Mouse (Mus musculus): Measurements from ENCODE around the gene Usp30. TPM values are rescaled to one million over a fixed set of nuclear protein-coding genes. Genes with fewer than 3 reads are reported as not detected.

Usp30 gene
- 36.6 and 38.1 TPM in 2 replicates for polyA plus RNA-seq (2012; rRNA removed)

DNA sequence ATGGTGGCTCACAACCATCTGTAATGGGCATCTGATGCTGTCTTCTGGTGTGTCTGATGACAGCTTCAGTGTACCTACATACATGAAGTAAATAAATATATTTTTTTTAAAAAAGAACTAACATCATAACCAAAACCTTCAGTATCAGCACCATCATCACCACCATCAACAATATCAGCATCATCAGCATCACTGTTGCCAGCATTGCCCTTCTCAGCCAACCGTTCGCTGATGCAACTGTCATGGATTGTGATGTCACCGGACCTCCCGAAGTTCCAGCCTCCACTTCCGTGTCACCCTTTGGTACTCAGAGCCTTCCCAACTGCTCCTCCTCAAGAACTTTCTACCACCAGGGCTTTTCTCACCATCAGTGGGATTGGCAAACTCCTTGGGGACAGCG lies at the start of gene Usp30:
TSS of gene Usp30 (plus strand) at position 301 of the 400 bp plus-strand sequence.
- Histone ChIP-seq H3K27ac (ENCODE audit: insufficient read depth, low read length) (no peak within 1 kb of the TSS), H3K4me3 (ENCODE audit: insufficient read depth, low read length) (no peak within 1 kb of the TSS), H3K4me1 (ENCODE audit: control insufficient read depth, insufficient read depth, low read length) (no peaks in the 10 kb centered on the region)
- TF ChIP-seq CTCF (IDR thresholded peaks at IDR 0.05; ENCODE audit: extremely low read depth, insufficient read depth, low read length) (no peak), POLR2A (IDR thresholded peaks at IDR 0.05; ENCODE audit: extremely low read depth, insufficient read depth, low read length) (no peak)

DNA sequence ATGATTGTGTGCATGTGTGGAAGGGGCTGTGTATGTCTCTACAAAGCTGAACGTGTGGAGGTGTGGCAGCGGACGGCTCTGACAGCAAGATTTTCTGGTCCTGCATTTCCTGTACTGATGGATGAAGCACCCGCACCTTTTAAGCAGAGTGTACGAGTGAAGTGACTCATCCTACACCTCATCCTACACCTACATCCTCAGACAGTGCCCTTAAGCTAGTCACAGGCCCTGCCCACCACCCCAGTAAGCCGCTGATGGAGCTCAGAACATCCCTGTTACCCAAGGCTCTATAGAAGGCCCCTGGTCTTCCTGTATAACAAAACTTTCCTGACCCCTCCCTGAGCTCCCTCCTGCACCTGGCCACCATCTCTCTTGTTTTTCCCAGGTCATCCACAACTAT lies 40.9 kb upstream of the Usp30 start:
- Histone ChIP-seq H3K27ac (ENCODE audit: insufficient read depth, low read length) (no peak overlapping the region), H3K4me1 (ENCODE audit: control insufficient read depth, insufficient read depth, low read length) (0 out of 2 replicates have a peak, but pooled peaks cover 1% of the 10 kb centered on the region)
- TF ChIP-seq CTCF (IDR thresholded peaks at IDR 0.05; ENCODE audit: extremely low read depth, insufficient read depth, low read length) (no peak), POLR2A (IDR thresholded peaks at IDR 0.05; ENCODE audit: extremely low read depth, insufficient read depth, low read length) (no peak; the same call in 1 of the 2 replicates)

DNA sequence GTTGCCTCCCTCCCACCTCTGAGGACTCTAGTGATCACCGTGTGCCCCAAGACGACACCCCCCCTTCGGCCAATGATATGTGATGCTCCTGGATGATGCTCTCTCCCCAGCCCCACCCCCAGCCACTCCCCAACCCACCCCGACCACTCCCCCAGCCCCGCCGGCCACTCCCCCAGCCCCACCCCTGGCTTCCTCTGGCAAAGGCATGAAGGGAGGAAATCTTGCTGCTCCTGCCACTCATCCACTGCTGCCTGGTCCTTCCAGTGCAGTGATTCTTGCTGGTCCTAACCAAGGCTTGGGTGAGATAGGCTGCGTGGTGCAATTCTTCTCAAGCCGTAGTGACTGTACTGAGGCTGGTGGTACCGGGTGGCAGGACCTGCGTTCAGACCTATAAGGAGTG lies 40.4 kb upstream of the Usp30 start:
- H3K4me1 ChIP-seq (ENCODE audit: control insufficient read depth, insufficient read depth, low read length) = 0 out of 2 replicates have a peak, but pooled peaks cover 1% of the 10 kb centered on the region
- no peak overlapping the region for H3K27ac ChIP-seq (ENCODE audit: insufficient read depth, low read length)
- H3K4me3 ChIP-seq (ENCODE audit: insufficient read depth, low read length) = no peak overlapping the region
- TF ChIP-seq CTCF (IDR thresholded peaks at IDR 0.05; ENCODE audit: extremely low read depth, insufficient read depth, low read length) (no peak), POLR2A (IDR thresholded peaks at IDR 0.05; ENCODE audit: extremely low read depth, insufficient read depth, low read length) (no peak)

More for the DNA sequence above, 40.9 kb upstream of the Usp30 start:
- no peak overlapping the region for H3K4me3 ChIP-seq (ENCODE audit: insufficient read depth, low read length)

DNA sequence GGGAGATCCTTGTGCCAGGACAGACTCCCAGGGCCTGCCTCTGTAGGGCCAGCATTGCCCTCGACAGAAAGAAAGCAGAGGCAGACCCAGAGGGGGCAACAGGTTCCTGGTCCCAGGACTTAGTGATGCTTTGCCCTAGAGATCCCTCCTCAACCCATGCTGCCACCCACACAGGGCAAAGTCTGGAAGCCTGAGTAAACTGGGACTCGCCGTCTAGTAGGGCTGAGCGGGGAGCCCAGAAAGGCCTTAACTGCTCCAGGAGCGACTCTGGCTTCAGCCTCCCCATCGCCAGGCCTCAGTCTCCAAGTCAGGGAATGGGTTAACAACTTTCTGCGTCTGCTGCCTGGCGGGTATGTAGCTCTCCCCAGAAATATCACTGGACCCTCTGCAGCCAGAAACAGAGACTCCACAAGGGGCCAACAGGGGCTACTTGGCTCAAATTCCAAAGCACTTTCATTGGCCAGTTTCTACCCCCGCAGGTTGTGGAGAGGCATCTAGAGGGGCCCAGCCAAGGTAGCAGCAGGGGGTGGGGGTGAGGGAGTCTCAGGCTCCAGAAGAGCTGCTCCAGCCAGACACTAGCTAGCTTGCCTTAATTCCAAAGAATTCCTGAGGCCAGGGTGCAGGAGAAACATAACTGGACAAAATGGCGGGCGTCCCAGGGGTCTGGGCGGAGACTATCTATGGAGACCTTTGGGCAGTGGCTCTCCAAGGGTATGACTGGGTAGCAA lies 37.9 kb upstream of the Usp30 start:
- no peak for TF ChIP-seq CTCF (IDR thresholded peaks at IDR 0.05; ENCODE audit: extremely low read depth, insufficient read depth, low read length)
- no peak for TF ChIP-seq POLR2A (IDR thresholded peaks at IDR 0.05; ENCODE audit: extremely low read depth, insufficient read depth, low read length)
- Histone ChIP-seq H3K27ac (ENCODE audit: insufficient read depth, low read length) (no peak overlapping the region), H3K4me3 (ENCODE audit: insufficient read depth, low read length) (no peak overlapping the region), H3K4me1 (ENCODE audit: control insufficient read depth, insufficient read depth, low read length) (0 out of 2 replicates have a peak, but pooled peaks cover 1% of the 10 kb centered on the region)

DNA sequence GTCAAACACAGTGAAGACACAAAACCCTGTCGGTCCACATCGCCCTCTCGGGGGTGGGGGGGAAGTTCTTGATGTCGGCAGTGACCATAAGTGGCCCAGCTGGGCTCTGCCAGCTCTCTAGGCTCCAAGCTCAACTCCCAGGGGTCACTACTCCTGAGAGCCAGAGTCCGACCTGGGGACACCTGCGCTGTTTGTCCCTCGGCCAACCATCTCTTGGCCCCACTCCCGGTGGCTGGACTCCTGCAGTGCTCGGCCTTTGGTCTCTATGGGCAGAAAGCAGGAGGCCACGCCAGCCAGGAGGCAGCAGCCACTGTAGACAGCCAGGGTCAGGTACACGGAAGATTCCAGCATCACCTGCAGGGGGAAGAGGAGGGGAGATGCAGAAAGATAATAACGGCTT lies 37.1 kb upstream of the Usp30 start:
- Histone ChIP-seq H3K4me3 (ENCODE audit: insufficient read depth, low read length) (no peak overlapping the region), H3K4me1 (ENCODE audit: control insufficient read depth, insufficient read depth, low read length) (0 out of 2 replicates have a peak, but pooled peaks cover 1% of the 10 kb centered on the region), H3K27ac (ENCODE audit: insufficient read depth, low read length) (no peak overlapping the region)
- TF ChIP-seq CTCF (IDR thresholded peaks at IDR 0.05; ENCODE audit: extremely low read depth, insufficient read depth, low read length) = no peak
- TF ChIP-seq POLR2A (IDR thresholded peaks at IDR 0.05; ENCODE audit: extremely low read depth, insufficient read depth, low read length) = no peak

DNA sequence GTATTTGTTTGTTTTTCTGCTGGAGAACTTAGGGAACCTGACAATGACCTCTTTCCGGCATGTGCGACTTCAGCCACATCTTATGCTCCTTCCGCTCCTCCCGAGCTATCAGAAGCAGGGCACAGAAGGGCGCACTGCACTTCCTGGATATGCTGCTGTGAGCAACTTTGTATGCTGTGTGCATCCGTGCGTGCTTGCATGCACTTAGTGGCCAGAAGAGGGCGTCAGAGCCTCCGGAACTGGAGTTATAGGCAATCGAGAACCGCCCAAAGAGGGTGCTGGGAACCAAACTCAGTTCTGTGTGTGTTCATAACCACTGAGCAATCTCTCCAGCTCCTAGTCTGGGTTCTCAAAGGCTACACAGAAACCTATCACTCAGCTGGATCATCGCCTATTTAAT lies 34.6 kb upstream of the Usp30 start:
- Histone ChIP-seq H3K27ac (ENCODE audit: insufficient read depth, low read length) (no peak overlapping the region), H3K4me1 (ENCODE audit: control insufficient read depth, insufficient read depth, low read length) (no peaks in the 10 kb centered on the region), H3K4me3 (ENCODE audit: insufficient read depth, low read length) (no peak overlapping the region)
- TF ChIP-seq POLR2A (IDR thresholded peaks at IDR 0.05; ENCODE audit: extremely low read depth, insufficient read depth, low read length) = no peak
- TF ChIP-seq CTCF (IDR thresholded peaks at IDR 0.05; ENCODE audit: extremely low read depth, insufficient read depth, low read length) = no peak

DNA sequence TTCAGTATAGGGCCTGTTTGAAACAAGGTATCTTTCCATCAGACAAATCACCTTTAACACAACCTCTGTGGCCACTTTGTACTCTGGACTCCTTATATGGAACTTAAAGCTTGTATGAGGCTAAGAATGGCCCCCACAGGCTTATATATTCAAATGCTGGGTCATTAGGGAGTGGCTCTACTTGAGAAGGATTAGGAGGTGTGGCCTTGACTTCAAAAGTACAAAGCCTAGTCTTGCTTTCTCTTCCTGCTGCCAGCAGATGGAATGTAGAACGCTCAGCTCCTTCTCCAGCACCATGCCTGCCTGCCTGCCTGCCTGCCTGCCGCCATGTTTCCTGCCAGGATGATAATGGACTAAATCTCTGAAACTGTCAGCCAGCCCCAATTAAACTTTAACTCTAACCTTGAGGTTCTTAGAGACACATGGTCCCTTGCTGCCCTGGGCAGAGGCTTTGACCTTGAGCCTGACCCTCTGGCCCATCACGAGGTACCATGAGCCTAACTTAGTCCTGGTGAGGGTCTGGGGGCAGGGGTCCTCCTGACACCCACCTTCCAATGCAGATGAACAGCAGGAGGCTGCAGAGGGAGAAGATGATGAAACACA lies 33.0 kb upstream of the Usp30 start:
- TF ChIP-seq POLR2A (IDR thresholded peaks at IDR 0.05; ENCODE audit: extremely low read depth, insufficient read depth, low read length) (no peak), CTCF (IDR thresholded peaks at IDR 0.05; ENCODE audit: extremely low read depth, insufficient read depth, low read length) (no peak)
- H3K4me3 ChIP-seq (ENCODE audit: insufficient read depth, low read length) = no peak overlapping the region
- no peaks in the 10 kb centered on the region for H3K4me1 ChIP-seq (ENCODE audit: control insufficient read depth, insufficient read depth, low read length)
- no peak overlapping the region for H3K27ac ChIP-seq (ENCODE audit: insufficient read depth, low read length)

DNA sequence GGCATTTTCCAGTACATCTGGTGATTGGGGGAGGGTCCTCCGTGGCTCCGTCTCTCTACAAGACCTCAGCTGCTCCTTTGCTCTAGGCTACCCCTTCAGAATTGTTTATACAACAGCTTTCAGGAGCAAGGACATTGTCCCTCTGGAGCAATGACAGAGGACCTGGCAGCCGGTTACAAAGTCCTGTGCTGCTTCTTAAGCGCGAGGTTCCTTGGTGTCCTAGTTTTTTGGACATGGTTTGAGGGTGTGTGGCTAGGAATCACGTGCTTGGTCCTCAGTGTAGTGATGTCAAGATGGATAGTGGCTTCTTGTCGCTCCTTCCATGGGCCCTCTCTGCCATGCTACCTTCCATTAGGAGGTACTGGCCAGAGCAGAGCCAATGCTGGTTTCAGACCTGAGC lies 30.9 kb upstream of the Usp30 start:
- no peaks in the 10 kb centered on the region for H3K4me1 ChIP-seq (ENCODE audit: control insufficient read depth, insufficient read depth, low read length)
- TF ChIP-seq CTCF (IDR thresholded peaks at IDR 0.05; ENCODE audit: extremely low read depth, insufficient read depth, low read length) (no peak), POLR2A (IDR thresholded peaks at IDR 0.05; ENCODE audit: extremely low read depth, insufficient read depth, low read length) (no peak)
- no peak overlapping the region for H3K27ac ChIP-seq (ENCODE audit: insufficient read depth, low read length)
- no peak overlapping the region for H3K4me3 ChIP-seq (ENCODE audit: insufficient read depth, low read length)

DNA sequence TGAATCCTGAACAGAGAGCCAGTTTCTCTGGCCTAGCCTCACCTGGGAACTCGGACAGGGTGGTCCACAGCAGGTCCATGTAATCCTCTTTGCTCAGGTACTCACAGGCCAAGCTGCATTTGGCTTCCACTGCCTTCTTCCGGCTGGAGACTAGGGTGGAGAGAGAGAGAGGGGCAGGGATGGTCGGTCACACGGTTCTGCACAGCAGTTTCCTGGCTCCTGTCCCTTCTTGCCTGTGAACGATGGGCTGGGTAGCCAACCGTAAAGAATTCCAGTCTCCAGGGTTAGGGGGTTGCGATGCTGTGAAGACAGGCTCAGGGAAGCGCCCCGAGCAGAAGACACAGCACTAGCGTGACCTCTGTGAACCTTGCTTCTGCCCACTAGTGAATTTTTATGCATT lies 30.1 kb upstream of the Usp30 start:
- no peaks in the 10 kb centered on the region for H3K4me1 ChIP-seq (ENCODE audit: control insufficient read depth, insufficient read depth, low read length)
- TF ChIP-seq CTCF (IDR thresholded peaks at IDR 0.05; ENCODE audit: extremely low read depth, insufficient read depth, low read length) = no peak
- H3K27ac ChIP-seq (ENCODE audit: insufficient read depth, low read length) = no peak overlapping the region
- no peak overlapping the region for H3K4me3 ChIP-seq (ENCODE audit: insufficient read depth, low read length)

DNA sequence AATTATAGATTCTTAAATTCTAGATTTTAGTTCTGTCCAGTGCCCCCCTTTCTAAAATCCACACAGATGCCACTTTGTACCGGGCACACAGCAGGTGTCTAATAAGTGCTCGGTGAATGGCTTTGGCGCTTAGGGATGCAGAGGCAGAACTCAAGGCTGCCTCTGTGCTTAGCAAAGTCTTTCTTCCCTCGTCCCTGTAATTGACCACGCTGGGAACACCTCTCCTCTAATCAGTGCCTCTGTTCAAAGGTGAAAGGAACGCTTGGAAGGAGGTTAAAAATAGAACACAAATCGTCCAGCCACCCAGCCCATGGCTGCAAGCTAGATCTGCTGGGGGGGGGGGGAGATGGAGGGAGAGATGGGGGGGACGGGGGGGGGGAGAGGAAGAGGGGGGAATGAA lies 24.8 kb upstream of the Usp30 start:
- Histone ChIP-seq H3K4me3 (ENCODE audit: insufficient read depth, low read length) (no peak overlapping the region), H3K4me1 (ENCODE audit: control insufficient read depth, insufficient read depth, low read length) (no peaks in the 10 kb centered on the region), H3K27ac (ENCODE audit: insufficient read depth, low read length) (no peak overlapping the region)
- no peak for TF ChIP-seq CTCF (IDR thresholded peaks at IDR 0.05; ENCODE audit: extremely low read depth, insufficient read depth, low read length)
- no peak for TF ChIP-seq POLR2A (IDR thresholded peaks at IDR 0.05; ENCODE audit: extremely low read depth, insufficient read depth, low read length)
